Comparison of ENCODE assay signal across 18 mouse cellular contexts in the genomic region with DNA sequence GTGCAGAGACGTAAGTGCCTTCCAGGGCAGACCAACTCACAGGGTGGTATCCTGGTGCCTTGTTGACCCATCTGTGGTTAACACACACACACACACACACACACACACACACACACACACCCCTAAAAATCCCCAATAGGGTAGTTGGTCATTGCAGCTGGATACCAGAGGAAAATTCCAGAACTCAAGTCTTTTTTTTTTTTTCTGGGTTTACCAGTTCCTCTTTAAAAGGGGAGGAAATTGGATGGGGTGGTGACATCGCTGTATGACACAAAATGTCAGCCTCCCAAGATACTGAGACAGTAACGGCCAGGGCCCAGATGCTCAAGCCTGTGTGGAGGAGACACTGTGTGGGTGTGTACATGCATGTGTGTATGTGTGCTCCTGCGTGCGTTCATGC. TPM values are rescaled to one million over a fixed set of nuclear protein-coding genes. Genes with fewer than 3 reads are reported as not detected.
"Had no signal": no experiment of that assay in that cellular context is flagged by ENCODE, and none has a peak within 500 bp of the region (broad histone marks: within the 10 kb centered on the region; RNA-seq: fewer than 3 reads in every experiment).

No protein-coding gene starts in this region.

- H3K4me1 ChIP-seq: limb, embryonic 12.5 days; midbrain, embryonic 12.5 days; neural tube, embryonic 15.5 days; stomach, embryonic 15.5 days had no signal

- H3K9ac ChIP-seq: limb, embryonic 12.5 days; liver, embryonic 15.5 days; midbrain, embryonic 12.5 days; neural tube, embryonic 15.5 days; stomach, embryonic 15.5 days had no signal

- H3K27ac ChIP-seq: limb, embryonic 12.5 days; liver, embryonic 15.5 days; midbrain, embryonic 12.5 days; neural tube, embryonic 15.5 days; stomach, embryonic 15.5 days had no signal

- H3K4me2 ChIP-seq: limb, embryonic 12.5 days; liver, embryonic 11.5 days; liver, embryonic 15.5 days; midbrain, embryonic 12.5 days; neural tube, embryonic 15.5 days; stomach, embryonic 15.5 days had no signal

- DNase-seq: kidney, adult 18-20 months; kidney, postnatal 10 days; kidney, postnatal 4 days; lung, adult 2 months; lung, postnatal 36 days; right cerebral cortex, adult 18-20 months; right cerebral cortex, postnatal 25 days; thymus, postnatal 36 days had no signal

- ATAC-seq: lung, postnatal 0 days had no signal

- H3K4me3 ChIP-seq: layer of hippocampus, adult 2 months; limb, embryonic 12.5 days; liver, embryonic 15.5 days; midbrain, embryonic 12.5 days; myocyte; neural tube, embryonic 15.5 days; stomach, embryonic 15.5 days had no signal

- H3K9me3 ChIP-seq: limb, embryonic 12.5 days; liver, embryonic 15.5 days; midbrain, embryonic 12.5 days; neural tube, embryonic 15.5 days; stomach, embryonic 15.5 days had no signal

- H3K36me3 ChIP-seq: liver, embryonic 15.5 days; stomach, embryonic 15.5 days had no signal

- H3K27me3 ChIP-seq: limb, embryonic 12.5 days; liver, embryonic 15.5 days; midbrain, embryonic 12.5 days; neural tube, embryonic 15.5 days; stomach, embryonic 15.5 days had no signal

RNA-seq across cellular contexts. Expression of gene Tvp23a, which starts 13.8 kb away (rescaled TPM):
- total RNA-seq: megakaryocyte-erythroid progenitor cell, adult 5-6 weeks had no signal

RNA-seq across cellular contexts. Expression of gene Tekt5, which starts 38.1 kb away (rescaled TPM):
- total RNA-seq: megakaryocyte-erythroid progenitor cell, adult 5-6 weeks had no signal
- polyA plus RNA-seq: limb, embryonic 12.5 days; liver, embryonic 11.5 days had no signal
